7 mouse cellular contexts compared by ENCODE assay signal in genomic region chr5:24597901-24598569, GRCm38 (mm10). TPM values are rescaled to one million over a fixed set of nuclear protein-coding genes. Genes with fewer than 3 reads are reported as not detected.
DNase-seq lines count a peak whose midpoint lies in the region; ATAC-seq and TF ChIP-seq lines count a peak whose summit lies in the region.

No protein-coding gene starts in this region.

- no peak for TF ChIP-seq POLR2A in small intestine, adult 2 months (IDR thresholded peaks at IDR 0.05; ENCODE audit: low read depth, low read length)

- H3K4me1 ChIP-seq in megakaryocyte, embryonic 14.5 days: peaks cover 60% of the 10 kb centered on the region
- peaks cover 57% of the 10 kb centered on the region for H3K4me1 ChIP-seq in embryonic facial prominence, embryonic 15.5 days
- no peaks in the 10 kb centered on the region; the same call in 1 of the 2 replicates for H3K4me1 ChIP-seq in intestine, postnatal 0 days (replicated peaks; ENCODE audit: control insufficient read depth, insufficient read depth, low read length)
- peaks cover 15% of the 10 kb centered on the region for H3K4me1 ChIP-seq in small intestine, adult 2 months (ENCODE audit: control insufficient read depth, insufficient read depth, insufficient read length, low read length)

- peaks cover 52% of the 10 kb centered on the region for H3K27me3 ChIP-seq in megakaryocyte, embryonic 14.5 days (replicated peaks)
- no peaks in the 10 kb centered on the region for H3K27me3 ChIP-seq in embryonic facial prominence, embryonic 15.5 days
- peaks cover 28% of the 10 kb centered on the region for H3K27me3 ChIP-seq in intestine, postnatal 0 days (replicated peaks; ENCODE audit: control insufficient read depth, insufficient read depth, low read length)
- peaks cover 22% of the 10 kb centered on the region for H3K27me3 ChIP-seq in small intestine, adult 2 months (ENCODE audit: control insufficient read depth, insufficient read depth, low read length)

- H3K36me3 ChIP-seq in megakaryocyte, embryonic 14.5 days (replicated peaks; ENCODE audit: low read length): peaks cover 31% of the 10 kb centered on the region
- peaks cover 31% of the 10 kb centered on the region for H3K36me3 ChIP-seq in embryonic facial prominence, embryonic 15.5 days
- peaks cover 15% of the 10 kb centered on the region; the same call in 1 of the 2 replicates for H3K36me3 ChIP-seq in intestine, postnatal 0 days (ENCODE audit: control insufficient read depth, insufficient read depth)
- peaks cover 4% of the 10 kb centered on the region; the same call in 1 of the 2 replicates for H3K36me3 ChIP-seq in small intestine, adult 2 months (ENCODE audit: control insufficient read depth, insufficient read depth, low read length)

- WGBS in embryonic facial prominence, embryonic 15.5 days: 22% methylated on average over 15 of the region's 15 CpGs
- WGBS in intestine, postnatal 0 days: 27% methylated on average over 15 of the region's 15 CpGs
- 27% methylated on average over 15 of the region's 15 CpGs for WGBS in small intestine, adult 2 months

- H3K9me3 ChIP-seq in megakaryocyte, embryonic 14.5 days: no peaks in the 10 kb centered on the region
- H3K9me3 ChIP-seq in embryonic facial prominence, embryonic 15.5 days (replicated peaks): no peaks in the 10 kb centered on the region
- H3K9me3 ChIP-seq in intestine, postnatal 0 days (ENCODE audit: control insufficient read depth): no peaks in the 10 kb centered on the region

- peak overlapping the region; percentile 87 for H3K4me3 ChIP-seq in megakaryocyte, embryonic 14.5 days (replicated peaks)
- H3K4me3 ChIP-seq in embryonic facial prominence, embryonic 15.5 days (replicated peaks): peak overlapping the region; percentile 50
- peak overlapping the region; percentile 42 for H3K4me3 ChIP-seq in intestine, postnatal 0 days (ENCODE audit: low read depth, low read length)
- H3K4me3 ChIP-seq in small intestine, adult 2 months (ENCODE audit: low read depth, low read length): peak overlapping the region; percentile 53

- peak overlapping the region; percentile 51 for H3K9ac ChIP-seq in embryonic facial prominence, embryonic 15.5 days
- H3K9ac ChIP-seq in intestine, postnatal 0 days (ENCODE audit: low read depth, low read length): no peak overlapping the region

- DNase-seq in gastrocnemius, postnatal 10 days: no peak
- DNase-seq in ovary, postnatal 14 days (ENCODE audit: low spot score): no peak

- no peak for TF ChIP-seq CTCF in intestine, postnatal 0 days (IDR thresholded peaks at IDR 0.05; ENCODE audit: low read depth)
- no peak for TF ChIP-seq CTCF in small intestine, adult 2 months (IDR thresholded peaks at IDR 0.05; ENCODE audit: extremely low read depth, insufficient read length, insufficient replicate concordance, low read depth, low read length)

- no peak overlapping the region for H3K27ac ChIP-seq in embryonic facial prominence, embryonic 15.5 days (replicated peaks)
- no peak overlapping the region for H3K27ac ChIP-seq in intestine, postnatal 0 days (ENCODE audit: low read depth, low read length)
- H3K27ac ChIP-seq in small intestine, adult 2 months (ENCODE audit: insufficient read depth, low read depth, low read length): no peak overlapping the region

- no peak for ATAC-seq in megakaryocyte, adult 5-6 weeks (ENCODE audit: poor library complexity, severe bottlenecking)
- no peak for ATAC-seq in embryonic facial prominence, embryonic 15.5 days (ENCODE audit: insufficient number of reproducible peaks, low FRiP score, low TSS enrichment, low read depth)
- no peak for ATAC-seq in intestine, postnatal 0 days

- peak overlapping the region; percentile 95 for H3K4me2 ChIP-seq in embryonic facial prominence, embryonic 15.5 days (replicated peaks)
- H3K4me2 ChIP-seq in intestine, postnatal 0 days (replicated peaks; ENCODE audit: low read depth): peak overlapping the region; percentile 80

RNA-seq across cellular contexts. Expression of gene Chpf2, which starts 11.5 kb away (rescaled TPM):
- polyA plus RNA-seq in megakaryocyte, embryonic 14.5 days (2012; ENCODE audit: insufficient read depth, low replicate concordance): 36.1 and 95.0 TPM in 2 replicates
- total RNA-seq in megakaryocyte, adult 5-6 weeks (2015): 5.0 and 5.1 TPM in 2 replicates
- 11.3 and 13.5 TPM in 2 replicates for total RNA-seq in megakaryocyte, adult 5-6 weeks (2017)
- polyA plus RNA-seq in embryonic facial prominence, embryonic 15.5 days (2015; fragmentation: Nextera tagmentation; extraction: Ambion mirVana): 30.3 and 33.1 TPM in 2 replicates
- 23.5 and 24.4 TPM in 2 replicates for polyA plus RNA-seq in intestine, postnatal 0 days (2015; fragmentation: Nextera tagmentation; extraction: Ambion mirVana)
- polyA plus RNA-seq in small intestine, adult 2 months (2012; rRNA removed): 19.9 and 25.7 TPM in 2 replicates
- 10 to 100 TPM; 19.6 to 29.4 TPM for total RNA-seq in gastrocnemius, postnatal 10 days (2021)

RNA-seq across cellular contexts. Expression of gene Abcf2, which starts 20.8 kb away (rescaled TPM):
- 49.0 and 53.1 TPM in 2 replicates for polyA plus RNA-seq in megakaryocyte, embryonic 14.5 days (2012; ENCODE audit: insufficient read depth, low replicate concordance)
- 18.1 and 24.0 TPM in 2 replicates for total RNA-seq in megakaryocyte, adult 5-6 weeks (2015)
- total RNA-seq in megakaryocyte, adult 5-6 weeks (2017): 53.7 and 54.5 TPM in 2 replicates
- 93.7 and 100 TPM in 2 replicates for polyA plus RNA-seq in embryonic facial prominence, embryonic 15.5 days (2015; fragmentation: Nextera tagmentation; extraction: Ambion mirVana)
- 40.1 and 40.5 TPM in 2 replicates for polyA plus RNA-seq in intestine, postnatal 0 days (2015; fragmentation: Nextera tagmentation; extraction: Ambion mirVana)
- polyA plus RNA-seq in small intestine, adult 2 months (2012; rRNA removed): 20.4 and 32.3 TPM in 2 replicates
- total RNA-seq in gastrocnemius, postnatal 10 days (2021): 10 to 100 TPM; 66.4 to 74.0 TPM

RNA-seq across cellular contexts. Expression of gene Smarcd3, which starts 26.2 kb away (rescaled TPM):
- 0.76 TPM in 1 of 2 replicates, not detected in the other for polyA plus RNA-seq in megakaryocyte, embryonic 14.5 days (2012; ENCODE audit: insufficient read depth, low replicate concordance)
- not detected in 2 replicates for total RNA-seq in megakaryocyte, adult 5-6 weeks (2015)
- 0.07 TPM in 1 of 2 replicates, not detected in the other for total RNA-seq in megakaryocyte, adult 5-6 weeks (2017)
- polyA plus RNA-seq in embryonic facial prominence, embryonic 15.5 days (2015; fragmentation: Nextera tagmentation; extraction: Ambion mirVana): 39.7 and 42.4 TPM in 2 replicates
- 6.6 and 6.8 TPM in 2 replicates for polyA plus RNA-seq in intestine, postnatal 0 days (2015; fragmentation: Nextera tagmentation; extraction: Ambion mirVana)
- polyA plus RNA-seq in small intestine, adult 2 months (2012; rRNA removed): 8.5 and 9.0 TPM in 2 replicates
- total RNA-seq in gastrocnemius, postnatal 10 days (2021): 100 to 1,000 TPM; 122 to 132 TPM

RNA-seq across cellular contexts. Expression of gene 4931409K22Rik, which starts 41.4 kb away (rescaled TPM):
- not detected in 2 replicates for polyA plus RNA-seq in megakaryocyte, embryonic 14.5 days (2012; ENCODE audit: insufficient read depth, low replicate concordance)
- total RNA-seq in megakaryocyte, adult 5-6 weeks (2015): not detected in 2 replicates
- total RNA-seq in megakaryocyte, adult 5-6 weeks (2017): not detected in 2 replicates
- polyA plus RNA-seq in embryonic facial prominence, embryonic 15.5 days (2015; fragmentation: Nextera tagmentation; extraction: Ambion mirVana): 0.07 TPM in 1 of 2 replicates, not detected in the other
- polyA plus RNA-seq in intestine, postnatal 0 days (2015; fragmentation: Nextera tagmentation; extraction: Ambion mirVana): not detected in 2 replicates
- not detected in 2 replicates for polyA plus RNA-seq in small intestine, adult 2 months (2012; rRNA removed)
- not detected for total RNA-seq in gastrocnemius, postnatal 10 days (2021)

RNA-seq across cellular contexts. Expression of gene Asb10, which starts 57.3 kb away (rescaled TPM):
- not detected in 2 replicates for polyA plus RNA-seq in megakaryocyte, embryonic 14.5 days (2012; ENCODE audit: insufficient read depth, low replicate concordance)
- total RNA-seq in megakaryocyte, adult 5-6 weeks (2015): not detected in 2 replicates
- total RNA-seq in megakaryocyte, adult 5-6 weeks (2017): not detected in 2 replicates
- polyA plus RNA-seq in embryonic facial prominence, embryonic 15.5 days (2015; fragmentation: Nextera tagmentation; extraction: Ambion mirVana): 1.1 and 1.2 TPM in 2 replicates
- 0.09 and 0.18 TPM in 2 replicates for polyA plus RNA-seq in intestine, postnatal 0 days (2015; fragmentation: Nextera tagmentation; extraction: Ambion mirVana)
- 0.42 and 0.47 TPM in 2 replicates for polyA plus RNA-seq in small intestine, adult 2 months (2012; rRNA removed)
- total RNA-seq in gastrocnemius, postnatal 10 days (2021): 10 to 100 TPM; 31.3 to 37.4 TPM
